In the genomic region with DNA sequence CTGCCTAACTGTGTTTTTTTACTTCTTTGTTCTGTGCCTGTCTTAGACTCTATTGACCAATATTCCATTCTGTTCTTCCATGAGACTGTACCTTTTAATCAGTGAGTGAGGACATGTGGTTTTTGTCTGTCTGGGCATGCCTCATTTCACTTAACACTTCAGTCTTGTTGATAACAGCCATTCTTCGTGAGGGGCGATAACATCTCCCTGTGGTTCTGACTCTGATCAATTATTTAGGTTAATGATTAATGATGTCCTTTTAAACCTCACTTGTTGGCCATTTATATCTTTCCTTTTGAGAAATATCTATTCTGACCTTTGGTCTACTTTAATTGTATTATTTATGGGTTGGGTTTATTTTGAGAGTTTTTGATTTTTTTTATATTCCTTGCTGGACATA, we compare ENCODE assay signal across 21 mouse cellular contexts.
"Had no signal": no experiment of that assay in that cellular context is flagged by ENCODE, and none has a peak within 500 bp of the region (broad histone marks: within the 10 kb centered on the region; RNA-seq: fewer than 3 reads in every experiment).

No protein-coding gene starts in this region.

- H3K4me2 ChIP-seq: kidney, embryonic 15.5 days; limb, embryonic 12.5 days; limb, embryonic 15.5 days; lung, embryonic 15.5 days; midbrain, embryonic 11.5 days had no signal

- H3K36me3 ChIP-seq: kidney, embryonic 15.5 days; limb, embryonic 12.5 days; limb, embryonic 15.5 days; lung, embryonic 15.5 days had no signal

- H3K4me1 ChIP-seq: kidney, embryonic 15.5 days; limb, embryonic 12.5 days; limb, embryonic 15.5 days; lung, embryonic 15.5 days; megakaryocyte, embryonic 14.5 days had no signal

- H3K4me3 ChIP-seq: kidney, embryonic 15.5 days; limb, embryonic 12.5 days; limb, embryonic 15.5 days; lung, embryonic 15.5 days; megakaryocyte, embryonic 14.5 days had no signal

- H3K27ac ChIP-seq: kidney, embryonic 15.5 days; limb, embryonic 12.5 days; limb, embryonic 15.5 days; liver, embryonic 14.5 days; lung, embryonic 15.5 days had no signal

- H3K9me3 ChIP-seq: kidney, embryonic 15.5 days; limb, embryonic 12.5 days; limb, embryonic 15.5 days; lung, embryonic 15.5 days; megakaryocyte, embryonic 14.5 days had no signal

- H3K9ac ChIP-seq: kidney, embryonic 15.5 days; limb, embryonic 12.5 days; limb, embryonic 15.5 days; liver, embryonic 14.5 days; lung, embryonic 15.5 days had no signal

- H3K27me3 ChIP-seq: kidney, embryonic 15.5 days; limb, embryonic 12.5 days; limb, embryonic 15.5 days; lung, embryonic 15.5 days; megakaryocyte, embryonic 14.5 days had no signal

- DNase-seq: kidney, adult 8-10 months; kidney, postnatal 14 days; kidney, postnatal 4 days; left cerebral cortex, postnatal 4 days; lung, adult 18-20 months; lung, postnatal 10 days; lung, postnatal 36 days; midbrain, embryonic 14.5 days; right cerebral cortex, adult 18-20 months; right cerebral cortex, postnatal 14 days; spleen, adult 18-20 months; thymus, adult 2 months; thymus, postnatal 14 days; thymus, postnatal 4 days had no signal
